Mouse (Mus musculus): Measurements from ENCODE around the gene Wwc2. TPM values are rescaled to one million over a fixed set of nuclear protein-coding genes. Genes with fewer than 3 reads are reported as not detected.

Gene Wwc2
- total RNA-seq (2021): 10 to 100 TPM; 30.8 to 35.5 TPM
- long read RNA-seq, experiment 1, full-length matches to known transcripts: 5 of 16 reads
- long read RNA-seq, experiment 1, partial matches to known transcripts: 6 of 16 reads
- long read RNA-seq, experiment 1, other reads (novel, unspliced or antisense): 5 of 16 reads
- long read RNA-seq, experiment 2, full-length matches to known transcripts: 37 of 58 reads
- long read RNA-seq, experiment 2, partial matches to known transcripts: 13 of 58 reads
- long read RNA-seq, experiment 2, other reads (novel, unspliced or antisense): 8 of 58 reads

DNA sequence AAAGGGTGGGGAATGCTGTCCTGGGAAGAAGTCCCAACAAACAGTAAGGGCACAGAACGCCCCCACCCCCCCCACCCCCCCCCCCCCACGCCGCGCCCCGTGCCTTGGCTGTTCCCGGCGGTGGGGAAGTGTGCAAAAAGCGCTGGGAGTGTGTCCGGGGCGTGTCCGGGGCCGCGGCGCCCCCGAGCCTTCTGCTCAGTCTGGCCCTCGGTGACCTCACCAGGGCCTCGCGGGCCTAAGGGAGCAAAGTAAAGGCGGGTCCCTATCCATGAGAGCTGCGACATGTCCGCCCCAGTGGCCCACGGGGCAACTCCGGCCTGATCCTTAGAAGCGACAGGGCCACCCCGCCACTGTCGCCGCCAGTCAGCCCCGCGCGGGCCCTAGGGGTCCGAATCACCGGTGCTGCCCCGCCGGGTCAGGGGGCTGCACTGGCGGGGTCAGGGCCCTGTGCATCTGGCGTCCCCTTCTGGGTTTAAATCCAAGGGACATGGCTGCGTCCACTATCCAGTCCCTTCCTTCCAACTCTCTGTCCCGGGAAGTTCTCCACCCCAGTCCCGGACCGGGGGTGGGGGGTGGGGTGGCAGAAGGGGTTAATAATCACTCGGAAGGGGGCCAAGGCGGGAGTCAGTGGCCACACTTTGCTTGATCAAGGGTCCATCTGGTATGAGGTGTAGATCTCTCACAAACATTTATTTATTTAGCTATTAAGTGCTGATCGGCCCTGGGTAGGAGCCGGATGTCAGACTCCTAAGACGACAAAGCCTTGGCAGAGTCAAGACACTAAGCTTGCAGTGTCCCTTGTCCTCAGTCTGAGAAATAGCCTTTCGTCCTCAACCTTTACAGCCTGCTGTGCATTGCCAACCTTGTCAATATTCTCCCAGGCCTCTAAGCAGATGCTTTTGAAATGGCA, at the start of gene Wwc2:
Wwc2 (minus strand) TSS at position 14 of the 910 bp plus-strand sequence.
- peak; percentile 53 to 68 for DNase-seq (ENCODE audit: low spot score in 2 of 2)

GRCm38 (mm10) chr8:48038261-48038934, 47.7 kb upstream of the Wwc2 start:
- DNase-seq (ENCODE audit: low spot score in 2 of 2): no peak

DNA sequence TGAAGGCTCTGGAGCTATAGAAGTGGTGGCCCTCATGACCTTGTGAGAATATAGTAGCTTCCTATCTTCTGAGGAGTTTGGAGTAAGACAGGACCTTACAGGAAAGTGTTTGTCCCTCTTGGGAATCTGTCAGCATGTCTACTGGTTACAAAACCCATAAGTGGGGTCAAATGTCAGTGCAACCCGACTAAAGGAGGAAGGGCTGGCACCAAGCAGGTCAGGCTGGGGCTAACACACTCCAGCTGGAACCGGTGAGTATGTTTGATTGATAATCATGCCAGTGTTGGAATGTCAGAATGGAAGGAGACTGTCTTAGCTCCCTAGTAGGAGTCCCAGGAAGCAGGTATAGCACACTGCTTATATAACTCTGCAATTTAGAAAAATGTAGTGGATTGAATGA, 41.3 kb upstream of the Wwc2 start:
- DNase-seq (ENCODE audit: low spot score in 2 of 2): no peak

GRCm38 (mm10) chr8:48030667-48031066, 39.9 kb upstream of the Wwc2 start:
- DNase-seq (ENCODE audit: low spot score in 2 of 2): no peak

DNA sequence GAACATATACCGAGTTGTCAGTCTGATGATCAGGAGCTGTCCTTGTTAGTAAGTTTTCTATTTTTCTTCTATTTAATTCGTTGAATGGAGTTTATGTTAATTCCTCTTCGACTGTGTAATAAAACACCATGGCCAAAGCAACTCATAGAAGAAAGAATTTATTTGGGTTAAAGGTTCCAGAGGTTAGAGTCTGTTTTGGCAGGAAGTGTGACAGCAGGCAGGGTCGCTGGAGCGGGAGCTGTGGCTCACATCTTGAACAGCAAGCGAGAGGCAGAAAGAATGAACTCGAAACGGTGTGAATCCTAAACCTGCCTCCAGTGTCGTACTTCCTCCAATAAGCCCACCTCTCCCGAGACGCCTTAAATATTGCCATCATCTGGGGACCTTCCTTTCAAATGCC, 36.1 kb upstream of the Wwc2 start:
- DNase-seq (ENCODE audit: low spot score in 2 of 2): no peak

- no peak for DNase-seq (ENCODE audit: low spot score in 2 of 2)
Measured at GRCm38 (mm10) chr8:48023206-48023605, 32.5 kb upstream of the Wwc2 start.

DNA sequence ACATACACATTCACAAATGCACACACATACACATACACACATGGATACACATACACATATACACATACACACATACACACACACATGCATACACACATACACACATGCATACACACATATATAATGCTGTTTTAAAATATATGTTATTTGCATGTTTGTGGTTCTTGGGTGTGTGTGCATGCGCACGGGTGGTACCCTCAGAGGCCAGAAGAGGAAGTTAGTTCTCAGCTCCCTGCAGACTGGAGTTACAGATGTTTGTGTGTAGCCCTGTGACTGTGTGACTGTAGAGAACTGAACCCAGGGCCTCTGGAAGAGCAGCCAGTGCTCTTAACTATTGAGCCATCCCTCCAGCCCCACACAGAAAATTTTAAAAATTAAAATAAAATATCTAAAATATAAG, 29.0 kb upstream of the Wwc2 start:
- no peak for DNase-seq (ENCODE audit: low spot score in 2 of 2)

DNA sequence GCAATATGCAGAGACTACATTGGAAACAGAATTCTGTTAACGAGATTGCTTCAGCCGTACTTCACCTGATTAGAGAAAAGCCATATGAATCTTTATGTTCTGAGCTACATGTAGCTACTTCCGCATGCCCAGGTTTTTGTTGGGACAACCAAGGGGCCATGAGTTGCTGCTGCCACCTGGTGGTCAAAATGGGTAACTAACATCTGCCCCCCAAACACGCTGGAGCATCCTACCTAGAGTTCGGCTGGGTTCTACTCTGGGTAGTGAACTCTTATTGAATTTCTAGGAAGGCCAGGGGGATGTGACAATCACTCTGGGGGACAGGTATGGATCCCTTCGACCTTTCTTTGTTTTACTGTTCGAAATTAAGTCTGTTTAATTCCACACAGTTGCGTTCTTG, 25.8 kb upstream of the Wwc2 start:
- DNase-seq (ENCODE audit: low spot score in 2 of 2): peak; percentile 55 to 60

- no peak for DNase-seq (ENCODE audit: low spot score in 2 of 2)
Measured at GRCm38 (mm10) chr8:48014386-48014785, 23.7 kb upstream of the Wwc2 start.

DNA sequence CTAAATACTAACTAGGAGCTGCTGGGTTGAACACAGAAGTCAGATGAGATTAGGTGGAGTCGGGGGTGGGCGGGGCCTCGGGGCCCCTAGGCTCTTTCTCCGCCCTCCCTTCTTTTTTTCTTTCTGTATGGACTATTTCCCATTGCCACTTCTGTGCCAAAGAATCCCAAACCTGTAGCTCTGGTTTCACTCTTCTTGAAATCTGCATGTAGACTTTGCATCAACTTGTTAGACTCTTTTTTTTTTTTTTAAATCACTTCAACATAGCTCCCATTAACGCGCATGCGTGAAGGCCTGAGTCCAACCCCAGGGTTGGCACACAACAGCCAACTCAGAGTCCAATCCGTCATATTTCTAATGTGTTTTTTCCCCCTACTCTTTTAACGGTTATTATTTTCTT, 22.6 kb upstream of the Wwc2 start:
- no peak for DNase-seq (ENCODE audit: low spot score in 2 of 2)

DNA sequence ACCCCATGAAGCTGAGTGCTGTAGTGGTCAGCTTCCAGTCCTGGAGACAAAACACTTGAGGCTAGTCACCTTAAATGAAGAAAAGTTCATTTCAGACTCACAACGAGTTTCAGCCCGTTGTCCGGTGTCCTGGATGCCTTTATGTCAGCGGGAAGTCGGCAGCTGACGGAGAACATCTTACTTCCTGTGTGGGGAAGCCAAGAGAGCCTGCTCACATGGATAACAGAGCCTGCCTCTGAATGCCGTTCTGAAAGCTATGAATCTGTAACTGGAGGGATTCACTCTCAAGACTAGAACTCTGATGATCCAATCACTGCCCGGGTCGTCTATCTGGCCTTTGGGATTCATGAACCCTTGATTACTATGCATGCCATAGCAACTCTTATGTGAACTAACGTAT, 21.1 kb upstream of the Wwc2 start:
- DNase-seq (ENCODE audit: low spot score in 2 of 2): no peak

- no peak for DNase-seq (ENCODE audit: low spot score in 2 of 2)
Measured at GRCm38 (mm10) chr8:48010977-48011376, 20.3 kb upstream of the Wwc2 start.

- no peak for DNase-seq (ENCODE audit: low spot score in 2 of 2)
Measured at GRCm38 (mm10) chr8:48009399-48009798, 18.7 kb upstream of the Wwc2 start.

DNA sequence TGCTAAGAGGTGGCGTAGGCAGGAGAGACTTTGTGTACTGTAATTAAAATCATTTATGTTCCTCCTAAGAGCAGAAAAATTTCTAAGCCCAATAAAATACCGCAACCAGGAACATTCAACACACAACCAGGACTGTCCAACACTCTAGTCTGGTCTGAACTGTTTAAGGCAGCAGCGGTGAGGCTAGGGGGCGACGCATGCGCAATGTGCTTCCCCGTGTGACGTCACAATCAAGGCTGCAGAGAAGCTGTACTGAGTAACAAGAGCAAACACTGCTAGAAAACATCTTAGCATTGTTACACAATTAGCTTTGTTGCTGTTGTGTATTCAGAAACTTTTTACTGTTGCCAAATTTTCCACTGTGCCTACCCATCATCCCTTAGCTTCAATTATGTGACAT, 18.2 kb upstream of the Wwc2 start:
- DNase-seq (ENCODE audit: low spot score in 2 of 2): no peak

- no peak for DNase-seq (ENCODE audit: low spot score in 2 of 2)
Measured at GRCm38 (mm10) chr8:48006869-48007268, 16.1 kb upstream of the Wwc2 start.

- no peak for DNase-seq (ENCODE audit: low spot score in 2 of 2)
Measured at GRCm38 (mm10) chr8:48002551-48002950, 11.8 kb upstream of the Wwc2 start.

- no peak for DNase-seq (ENCODE audit: low spot score in 2 of 2)
Measured at GRCm38 (mm10) chr8:48001395-48001794, 10.7 kb upstream of the Wwc2 start.

- no peak for DNase-seq (ENCODE audit: low spot score in 2 of 2)
Measured at GRCm38 (mm10) chr8:47996712-47997111, 6.0 kb upstream of the Wwc2 start.

GRCm38 (mm10) chr8:47996126-47996525, 5.4 kb upstream of the Wwc2 start:
- DNase-seq (ENCODE audit: low spot score in 2 of 2): no peak

GRCm38 (mm10) chr8:47995391-47995790, 4.7 kb upstream of the Wwc2 start:
- no peak for DNase-seq (ENCODE audit: low spot score in 2 of 2)

DNA sequence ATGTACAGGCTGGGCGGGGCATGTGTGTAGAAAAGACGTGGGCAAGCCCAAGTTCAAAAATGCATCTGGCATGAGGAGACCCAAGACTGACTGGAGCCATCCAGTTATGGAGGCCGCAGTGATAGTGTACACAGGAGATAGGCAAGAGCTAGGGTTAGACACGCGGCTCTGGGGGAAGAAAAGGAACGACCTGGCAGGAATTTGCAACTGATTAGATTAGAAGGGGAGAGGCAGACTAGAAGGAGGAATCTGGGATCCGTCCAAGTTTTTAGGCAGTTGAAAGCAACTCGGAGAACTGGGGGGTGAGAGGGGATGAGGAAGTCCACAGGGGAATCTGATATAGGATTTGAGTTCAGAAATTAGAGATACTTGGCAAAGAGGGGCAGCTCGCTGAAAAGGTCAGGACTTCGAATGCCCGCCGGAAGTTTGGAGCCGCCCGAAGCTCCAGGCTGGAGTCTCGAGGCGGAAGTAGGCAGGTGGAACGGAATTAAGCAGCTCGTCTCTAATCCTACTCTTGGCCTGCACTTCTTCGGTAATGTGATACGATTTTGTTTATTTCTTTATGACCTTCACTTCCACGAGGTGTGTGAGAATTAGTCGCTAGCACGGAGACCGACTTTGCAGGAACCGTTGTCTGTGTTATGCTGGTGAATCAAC, 4.0 kb upstream of the Wwc2 start:
- DNase-seq (ENCODE audit: low spot score in 2 of 2): no peak

All from adrenal gland, postnatal 4 days (tissue).